Mouse (Mus musculus) adrenal gland (tissue): ENCODE data around the gene Gm13102.
"Not testable (repeated sequence)": the region's sequence is repeated elsewhere in the genome, so short reads cannot be mapped to it uniquely, and the experiment has no call there.

ENCODE experiments used
- intact Hi-C: fragments of 180-260 bp; cut with DNase I; formaldehyde crosslinking; loops from one replicate; pipeline ENCODE4 v1.15.1; 2025
- long read RNA-seq, 2 experiments: library from polyadenylated mRNA; unstranded; transcript quantifications; one replicate each; pipeline ENCODE4 v2.0.0; 2020; ENCODE audit warnings: borderline replicate concordance in 1 of 2; ENCODE audit not compliant: insufficient replicate concordance in 1 of 2

The Gm13102 gene
- long read RNA-seq, experiment 1 = 0 reads
- long read RNA-seq, experiment 2 = 0 reads

GRCm38 (mm10) chr4:144106174-144106573 lies at the start of gene Gm13102:
Gene Gm13102, plus strand, starts transcription at chr4:144106474.
- intact Hi-C loops = not testable (repeated sequence)

DNA sequence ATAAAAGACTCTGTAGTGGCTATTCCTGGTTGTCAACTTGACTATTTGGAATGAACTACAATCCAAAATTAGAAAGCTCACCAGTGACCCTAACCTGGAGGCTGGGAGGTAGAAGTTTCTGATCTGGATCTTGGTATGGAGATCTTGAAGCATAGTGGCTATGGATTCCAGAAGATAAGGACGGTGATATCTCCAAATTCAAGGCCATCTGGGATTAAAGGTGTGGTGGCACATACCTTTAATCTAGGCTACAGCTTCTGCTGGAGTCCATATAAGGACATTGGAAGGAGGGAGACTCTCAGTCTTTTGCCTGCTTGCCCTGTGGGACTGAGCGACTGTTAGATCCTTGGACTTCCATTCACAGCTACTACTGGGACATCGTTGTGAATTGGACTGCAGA lies 47.4 kb upstream of the Gm13102 start, which contains the start of gene Pramel4:
Gene Pramel4 (plus strand): TSS at position 301 of the 400 bp plus-strand sequence.
- intact Hi-C loops = not testable (repeated sequence)
